Mouse (Mus musculus) embryonic facial prominence, embryonic 10.5 days (tissue): ENCODE measurements around the gene Map1b. TPM values are rescaled to one million over a fixed set of nuclear protein-coding genes. Genes with fewer than 3 reads are reported as not detected.

Experiments used
- DNase-seq: peaks from one replicate; pipeline ENCODE4 v3.0.0-alpha.2; 2017; ENCODE audit warnings: low spot score
- H3K27ac ChIP-seq: fragments of 300-500 bp; sonication (generic); replicated peaks from 2 replicates; pipeline ENCODE4 v1.5.1; 2016; ENCODE audit warnings: mild to moderate bottlenecking
- H3K27me3 ChIP-seq: fragments of 300-500 bp; sonication (generic); replicated peaks from 2 replicates; pipeline ENCODE4 v1.6.1; 2016; ENCODE audit warnings: low read depth, mild to moderate bottlenecking; ENCODE audit not compliant: poor library complexity, severe bottlenecking
- H3K36me3 ChIP-seq: fragments of 300-500 bp; sonication (generic); replicated peaks from 2 replicates; pipeline ENCODE4 v1.6.1; 2016; ENCODE audit warnings: mild to moderate bottlenecking, moderate library complexity
- H3K4me1 ChIP-seq: fragments of 300-500 bp; sonication (generic); 2 replicates; pipeline ENCODE4 v1.6.1; 2016
- H3K4me3 ChIP-seq: fragments of 300-500 bp; sonication (generic); 2 replicates; pipeline ENCODE4 v1.5.1; 2016; ENCODE audit warnings: mild to moderate bottlenecking, moderate library complexity
- H3K9me3 ChIP-seq: fragments of 300-500 bp; sonication (generic); 2 replicates; pipeline ENCODE4 v1.6.1; 2016; ENCODE audit warnings: mild to moderate bottlenecking
- WGBS: fragments of 180-500 bp; shearing (Covaris S2); methylation state at CpG from one replicate; pipeline ENCODE4 v1.1.7; 2016; 5-methylcytosine and 5-hydroxymethylcytosine counted together
- polyA plus RNA-seq: library from polyadenylated mRNA; unstranded; fragments of >200 nt; fragmentation: Nextera tagmentation; extraction: Ambion mirVana; gene quantifications from 2 replicates; pipeline ENCODE4 v1.2.1, GENCODE M21; 2016

The Map1b gene
- polyA plus RNA-seq, 1 experiment from 2014 or later = 288 TPM

DNA sequence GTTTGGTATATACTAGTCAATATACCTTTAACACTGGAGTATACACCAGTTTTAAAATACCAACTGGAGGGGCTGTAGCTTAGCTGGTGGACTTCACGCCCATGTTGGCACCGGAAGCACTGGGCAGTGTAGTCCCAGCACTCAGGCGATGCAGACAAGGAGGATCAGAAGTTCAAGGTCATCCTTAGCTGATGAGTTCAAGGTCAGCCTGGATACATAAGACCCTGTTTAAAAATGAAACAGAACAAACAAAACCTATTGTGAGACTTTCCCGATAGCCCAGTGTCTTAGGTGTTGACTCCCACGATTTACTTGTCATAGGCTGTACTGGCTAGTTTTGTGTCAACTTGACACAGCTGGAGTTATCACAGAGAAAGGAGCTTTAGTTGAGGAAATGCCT lies 1.5 kb upstream of the Map1b start:
- no peak for DNase-seq
- no peak overlapping the region for H3K27ac ChIP-seq
- no peak overlapping the region for H3K4me3 ChIP-seq
- H3K27me3 ChIP-seq = 0 out of 2 replicates have a peak, but pooled peaks cover 3% of the 10 kb centered on the region
- peaks cover 39% of the 10 kb centered on the region for H3K4me1 ChIP-seq
- H3K36me3 ChIP-seq = no peaks in the 10 kb centered on the region
- H3K9me3 ChIP-seq = no peaks in the 10 kb centered on the region
- 89% methylated on average over 5 of the region's 5 CpGs for WGBS

DNA sequence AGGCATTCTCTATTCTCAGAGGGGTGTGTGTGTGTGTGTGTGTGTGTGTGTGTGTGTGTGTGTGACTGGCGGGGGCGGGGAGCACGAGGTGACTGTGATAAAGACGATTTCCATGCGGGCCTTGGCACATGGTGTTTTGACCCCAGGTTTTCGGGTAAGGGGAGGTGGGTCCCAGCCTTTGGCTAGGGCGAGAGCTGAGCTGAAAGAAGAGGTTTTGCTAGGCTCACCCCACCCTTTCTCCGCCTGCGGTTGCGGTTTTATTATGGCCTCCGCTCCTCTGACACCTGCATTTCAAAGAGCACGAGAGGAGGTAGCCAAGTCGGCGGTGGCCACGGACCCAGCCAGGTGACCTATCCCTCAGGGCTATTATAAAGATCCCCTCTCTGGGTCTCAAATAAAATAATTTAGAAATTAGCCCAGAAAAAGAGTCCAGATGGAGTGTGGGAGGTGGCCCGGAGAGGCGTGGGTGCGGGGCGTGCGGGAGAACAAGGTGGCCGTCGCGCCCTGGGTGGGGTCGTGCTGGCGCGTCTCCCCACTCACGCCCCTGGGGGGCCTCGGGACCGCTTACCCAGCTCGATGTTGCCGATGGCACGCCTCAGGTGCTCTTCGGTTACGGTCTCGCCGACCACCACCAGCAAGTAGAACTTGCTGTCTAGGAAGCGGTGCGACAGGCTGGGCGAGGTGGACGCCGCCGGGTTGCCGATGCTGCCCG lies 448 bp downstream of the Map1b start:
- H3K36me3 ChIP-seq = 0 out of 2 replicates have a peak, but pooled peaks cover 3% of the 10 kb centered on the region
- H3K27ac ChIP-seq = peak overlapping the region; percentile 85
- H3K9me3 ChIP-seq = no peaks in the 10 kb centered on the region
- 0 out of 2 replicates have a peak, but pooled peaks cover 3% of the 10 kb centered on the region for H3K27me3 ChIP-seq
- under 1% methylated on average over 44 of the region's 44 CpGs for WGBS
- DNase-seq = no peak
- peaks cover 52% of the 10 kb centered on the region for H3K4me1 ChIP-seq
- H3K4me3 ChIP-seq = peak overlapping the region; percentile 87

DNA sequence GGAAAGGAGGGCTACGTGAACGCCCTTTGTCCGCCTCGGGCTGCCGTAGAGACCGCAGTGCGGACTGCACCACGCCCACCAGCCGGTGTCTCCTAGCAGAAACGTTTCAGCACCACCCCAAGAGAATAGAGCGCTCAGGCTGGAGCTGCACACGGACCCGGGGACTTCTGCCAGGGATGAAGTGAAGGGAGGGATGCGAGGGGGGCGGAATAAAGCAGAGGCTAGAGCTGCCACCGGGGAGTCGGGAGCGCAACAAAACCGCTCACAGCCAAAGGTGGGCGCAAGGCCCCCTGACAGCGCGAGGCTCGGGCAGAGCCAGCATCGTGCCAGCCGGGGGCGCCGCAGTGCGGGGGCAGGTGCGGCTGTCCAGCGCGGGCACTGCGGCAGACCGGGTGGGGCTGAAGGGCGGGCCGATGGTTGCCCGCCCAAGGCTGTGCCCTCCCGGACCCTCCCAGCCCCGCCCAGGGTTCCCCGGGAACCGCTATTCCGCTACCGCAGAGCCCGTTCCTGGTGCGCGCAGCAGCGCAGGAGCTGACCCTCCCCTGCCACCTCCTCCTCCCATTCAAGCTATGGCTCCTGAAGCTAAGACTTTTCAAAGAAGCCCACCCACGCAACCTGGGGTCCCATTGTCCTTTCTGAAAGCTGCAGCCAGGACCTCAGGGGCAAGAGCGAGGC lies 1.3 kb downstream of the Map1b start:
- Histone ChIP-seq H3K4me1 (peaks cover 56% of the 10 kb centered on the region), H3K36me3 (0 out of 2 replicates have a peak, but pooled peaks cover 3% of the 10 kb centered on the region), H3K9me3 (no peaks in the 10 kb centered on the region), H3K4me3 (peak overlapping the region; percentile 87), H3K27ac (peak overlapping the region; percentile 85), H3K27me3 (0 out of 2 replicates have a peak, but pooled peaks cover 3% of the 10 kb centered on the region)
- WGBS = under 1% methylated on average over 48 of the region's 48 CpGs
- DNase-seq = peak; percentile 87

DNA sequence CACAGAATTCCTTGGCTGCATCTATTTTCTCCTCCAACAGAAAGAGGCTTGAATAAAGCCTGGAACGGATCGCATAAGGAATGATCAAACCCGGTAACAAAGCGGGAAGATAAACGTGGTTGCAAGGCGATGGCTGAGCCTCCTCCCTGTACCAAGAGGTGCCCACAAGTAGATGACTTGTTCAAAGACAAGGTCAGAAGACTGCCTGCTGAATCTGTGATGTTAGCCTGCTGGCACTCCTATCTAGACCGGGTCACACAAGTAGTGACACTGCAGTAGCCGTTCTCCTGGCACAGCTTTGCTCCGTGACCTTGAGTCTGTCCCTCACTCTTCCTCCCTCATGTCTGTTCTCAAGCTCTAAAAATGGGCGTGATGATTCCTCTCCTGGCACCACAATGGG lies 2.4 kb downstream of the Map1b start:
- H3K36me3 ChIP-seq = peaks cover 3% of the 10 kb centered on the region; the same call in 1 of the 2 replicates
- 0 out of 2 replicates have a peak, but pooled peaks cover 3% of the 10 kb centered on the region for H3K27me3 ChIP-seq
- 23% methylated on average over 10 of the region's 10 CpGs for WGBS
- H3K27ac ChIP-seq = peak overlapping the region; percentile 63
- no peaks in the 10 kb centered on the region for H3K9me3 ChIP-seq
- H3K4me1 ChIP-seq = peaks cover 56% of the 10 kb centered on the region
- peak; percentile 34 for DNase-seq
- H3K4me3 ChIP-seq = peak overlapping the region; percentile 87

DNA sequence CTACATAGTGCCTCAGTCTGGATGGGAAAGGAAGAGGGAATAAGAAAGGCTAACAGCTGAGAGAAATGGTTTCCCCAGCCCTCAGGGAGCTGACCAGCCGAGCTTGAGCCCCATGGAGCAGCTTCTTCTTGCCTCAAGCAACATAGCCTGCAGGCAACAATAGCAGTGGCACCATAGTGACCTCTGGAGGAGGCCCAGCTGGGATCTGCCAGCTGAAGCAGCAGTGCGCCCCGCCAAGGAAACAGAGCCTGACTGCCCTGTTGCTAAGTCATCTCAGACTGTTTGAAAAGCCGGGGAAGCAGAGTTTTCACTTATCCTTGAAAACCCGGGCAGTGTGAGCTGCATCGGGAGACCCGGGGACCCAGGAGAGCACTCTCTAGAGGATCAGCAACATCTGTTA lies 3.2 kb downstream of the Map1b start:
- Histone ChIP-seq H3K4me1 (peaks cover 56% of the 10 kb centered on the region), H3K27ac (peak overlapping the region; percentile 45), H3K4me3 (peak overlapping the region; percentile 87), H3K9me3 (no peaks in the 10 kb centered on the region), H3K36me3 (peaks cover 11% of the 10 kb centered on the region), H3K27me3 (0 out of 2 replicates have a peak, but pooled peaks cover 3% of the 10 kb centered on the region)
- peak; percentile 71 for DNase-seq
- 7% methylated on average over 7 of the region's 7 CpGs for WGBS

DNA sequence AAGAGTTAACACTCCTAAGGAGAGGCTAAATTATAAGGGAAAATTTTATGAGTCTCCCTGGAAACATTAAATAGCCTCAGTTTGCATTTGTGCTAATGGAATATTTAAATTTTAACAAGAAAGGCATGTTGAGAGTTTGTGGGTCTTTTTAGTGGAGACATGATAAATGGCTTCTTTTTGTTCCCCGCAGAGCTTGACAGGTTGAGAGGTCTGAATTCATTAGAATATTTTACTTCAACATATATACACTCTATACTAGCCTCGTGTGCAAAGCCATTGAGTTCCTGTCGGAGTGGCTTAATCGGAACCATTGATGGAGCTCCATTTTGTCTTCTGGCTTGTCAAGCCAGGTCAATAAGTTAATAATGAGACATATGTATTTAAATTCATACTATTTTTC lies 6.4 kb downstream of the Map1b start:
- H3K9me3 ChIP-seq = no peaks in the 10 kb centered on the region
- no peak overlapping the region for H3K27ac ChIP-seq
- 0 out of 2 replicates have a peak, but pooled peaks cover 3% of the 10 kb centered on the region for H3K27me3 ChIP-seq
- H3K4me1 ChIP-seq = peaks cover 36% of the 10 kb centered on the region
- no peak for DNase-seq
- WGBS = 80% methylated on average over 4 of the region's 4 CpGs
- H3K36me3 ChIP-seq = peaks cover 43% of the 10 kb centered on the region
- H3K4me3 ChIP-seq = no peak overlapping the region

DNA sequence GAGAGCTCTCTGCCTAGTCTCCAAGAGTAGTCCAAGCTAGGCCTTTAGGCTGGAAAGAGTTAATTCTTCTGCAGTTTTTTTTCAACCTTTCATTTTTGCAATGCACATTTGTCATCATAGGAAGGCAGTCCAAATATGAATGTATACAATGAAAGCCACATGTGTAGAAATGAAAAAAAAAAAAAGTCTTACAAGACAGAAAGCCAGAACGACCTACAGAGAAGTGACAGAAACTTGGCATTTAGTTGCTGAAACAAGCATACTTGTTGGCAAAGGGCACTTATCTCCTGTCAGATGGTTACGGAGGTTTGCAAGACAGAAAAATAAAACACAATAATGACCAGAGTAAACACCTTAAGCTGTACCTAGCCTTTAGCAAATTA lies 9.8 kb downstream of the Map1b start:
- no peak overlapping the region for H3K4me3 ChIP-seq
- H3K27ac ChIP-seq = no peak overlapping the region
- WGBS = 78% methylated on average over 2 of the region's 2 CpGs
- H3K4me1 ChIP-seq = peaks cover 30% of the 10 kb centered on the region
- H3K36me3 ChIP-seq = peaks cover 61% of the 10 kb centered on the region
- no peaks in the 10 kb centered on the region for H3K27me3 ChIP-seq
- H3K9me3 ChIP-seq = no peaks in the 10 kb centered on the region
- no peak for DNase-seq

DNA sequence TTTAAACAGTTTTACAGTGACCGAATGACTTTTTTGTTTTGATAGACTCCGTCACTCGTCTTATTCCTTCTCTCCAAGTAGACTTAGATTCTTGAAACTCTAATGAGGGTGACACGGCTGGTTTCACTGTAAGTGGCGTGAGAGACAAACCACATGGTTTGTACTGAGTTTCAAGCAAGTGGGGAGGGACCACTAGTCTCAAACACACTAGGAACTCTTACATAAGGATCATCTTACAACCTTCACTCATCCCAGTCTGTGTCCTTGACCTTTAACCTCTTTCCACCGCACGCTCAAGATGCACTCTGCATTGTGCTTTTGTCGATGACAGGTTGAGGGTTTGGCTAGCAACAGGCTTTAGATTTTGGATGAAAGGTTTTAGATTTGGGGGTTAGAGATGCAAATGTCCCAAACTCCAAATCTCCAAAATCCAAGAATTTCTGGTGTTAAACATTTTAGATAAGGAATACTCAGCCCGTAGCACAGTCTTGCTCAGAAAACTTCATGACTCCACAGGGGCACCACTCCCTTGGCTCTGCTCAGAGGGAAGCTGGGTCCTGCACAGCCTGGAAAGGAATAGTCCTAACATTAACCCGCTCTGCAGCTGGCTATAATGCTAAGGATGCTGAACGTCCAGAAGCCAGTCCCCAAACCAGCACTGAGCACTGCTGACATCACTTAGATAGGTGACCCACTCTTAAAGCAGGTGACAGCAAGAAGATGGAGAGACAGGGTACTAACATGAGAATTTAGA lies 10.3 kb downstream of the Map1b start:
- 85% methylated on average over 11 of the region's 11 CpGs for WGBS
- H3K27ac ChIP-seq = no peak overlapping the region
- H3K4me3 ChIP-seq = no peak overlapping the region
- DNase-seq = no peak
- H3K36me3 ChIP-seq = peaks cover 59% of the 10 kb centered on the region
- no peaks in the 10 kb centered on the region for H3K27me3 ChIP-seq
- H3K9me3 ChIP-seq = no peaks in the 10 kb centered on the region
- H3K4me1 ChIP-seq = peaks cover 31% of the 10 kb centered on the region

DNA sequence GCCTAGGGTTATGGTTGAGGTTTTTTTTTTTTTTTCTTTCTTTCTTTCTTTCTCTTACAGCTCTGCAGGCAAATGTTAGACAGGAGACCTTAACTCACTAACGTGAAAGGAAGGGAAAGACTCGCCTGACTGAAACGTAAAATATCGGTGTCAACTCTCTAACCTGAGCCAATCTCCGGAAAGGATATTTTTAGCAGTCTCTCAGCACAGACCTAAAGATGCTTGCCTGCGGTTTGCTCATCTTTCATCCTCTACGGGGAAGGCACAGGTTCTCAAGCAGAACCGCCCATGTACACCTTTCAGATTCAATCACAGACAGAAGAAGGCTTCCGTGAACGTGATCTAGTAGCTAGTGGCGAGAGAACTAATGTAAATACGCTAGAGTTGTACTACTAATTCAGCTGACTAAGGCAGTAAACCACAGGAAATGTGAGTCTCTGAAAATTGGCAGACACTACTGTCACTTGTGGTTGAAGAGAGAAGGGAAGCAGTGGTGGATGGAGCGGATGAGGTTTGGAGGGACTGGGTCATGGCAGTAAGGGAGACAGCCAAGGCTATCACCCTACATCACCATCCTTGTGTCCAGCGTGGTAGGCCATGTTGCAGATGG lies 12.9 kb downstream of the Map1b start:
- peaks cover 32% of the 10 kb centered on the region for H3K4me1 ChIP-seq
- H3K27ac ChIP-seq = no peak overlapping the region
- DNase-seq = no peak
- H3K27me3 ChIP-seq = no peaks in the 10 kb centered on the region
- peaks cover 56% of the 10 kb centered on the region for H3K36me3 ChIP-seq
- no peak overlapping the region for H3K4me3 ChIP-seq
- 93% methylated on average over 14 of the region's 14 CpGs for WGBS
- H3K9me3 ChIP-seq = no peaks in the 10 kb centered on the region

DNA sequence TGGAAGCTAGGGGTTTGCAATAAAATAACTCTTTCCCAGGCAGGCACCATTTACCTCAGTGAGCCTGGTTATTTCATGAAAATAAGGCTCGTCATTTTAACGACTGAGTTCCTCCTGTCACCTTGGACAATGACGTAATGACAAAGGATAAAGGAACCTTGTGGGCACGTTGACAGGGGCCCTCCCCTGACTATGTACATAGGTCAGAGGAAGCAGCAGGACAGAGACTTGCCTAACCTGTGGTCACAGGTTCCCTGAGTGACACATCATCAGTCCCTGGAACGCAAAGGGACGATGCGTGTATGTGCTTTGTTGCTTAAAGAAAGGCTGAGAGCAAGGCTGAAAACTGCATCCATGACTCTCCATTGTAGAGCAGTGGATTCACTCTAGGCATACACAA lies 13.4 kb downstream of the Map1b start:
- Histone ChIP-seq H3K9me3 (no peaks in the 10 kb centered on the region), H3K4me3 (no peak overlapping the region), H3K27ac (peak overlapping the region; percentile 48; the same call in 1 of the 2 replicates), H3K4me1 (peaks cover 32% of the 10 kb centered on the region), H3K36me3 (peaks cover 51% of the 10 kb centered on the region), H3K27me3 (no peaks in the 10 kb centered on the region)
- 74% methylated on average over 7 of the region's 7 CpGs for WGBS
- no peak for DNase-seq

DNA sequence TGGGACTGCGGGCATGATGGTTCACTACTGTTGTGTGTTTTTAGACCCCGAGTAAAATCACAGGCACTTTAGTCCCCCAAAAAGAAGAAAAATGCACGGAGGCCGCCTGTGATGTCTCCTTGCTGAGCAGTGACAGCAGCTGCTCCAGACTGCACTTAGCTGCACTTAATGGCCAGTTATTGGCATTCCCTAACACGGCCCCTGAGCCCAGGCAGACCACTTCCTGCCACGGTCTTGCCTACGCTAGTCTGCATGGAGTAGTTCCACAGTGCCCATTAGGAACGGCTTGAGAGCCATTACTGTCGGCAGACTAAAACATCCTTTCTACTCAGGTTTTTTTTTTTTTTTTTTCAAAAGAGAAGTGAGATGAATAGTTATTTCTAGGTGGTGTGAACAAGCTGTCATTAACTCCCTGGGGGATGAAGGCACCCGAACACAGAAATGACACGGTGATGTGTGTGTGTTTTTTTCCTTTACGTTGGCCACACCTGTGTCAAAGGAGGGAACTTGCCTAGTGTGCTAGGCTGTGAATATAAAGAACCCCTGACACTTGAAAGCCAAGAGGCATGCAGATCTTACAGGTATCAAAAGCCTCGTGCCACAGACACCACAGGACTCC lies 14.1 kb downstream of the Map1b start:
- Histone ChIP-seq H3K4me3 (no peak overlapping the region), H3K4me1 (peaks cover 32% of the 10 kb centered on the region), H3K36me3 (peaks cover 45% of the 10 kb centered on the region), H3K27me3 (no peaks in the 10 kb centered on the region), H3K27ac (0 out of 2 replicates have a peak overlapping the region, but pooled peaks have one; percentile 48), H3K9me3 (no peaks in the 10 kb centered on the region)
- peak; percentile 25 for DNase-seq
- 66% methylated on average over 13 of the region's 13 CpGs for WGBS

DNA sequence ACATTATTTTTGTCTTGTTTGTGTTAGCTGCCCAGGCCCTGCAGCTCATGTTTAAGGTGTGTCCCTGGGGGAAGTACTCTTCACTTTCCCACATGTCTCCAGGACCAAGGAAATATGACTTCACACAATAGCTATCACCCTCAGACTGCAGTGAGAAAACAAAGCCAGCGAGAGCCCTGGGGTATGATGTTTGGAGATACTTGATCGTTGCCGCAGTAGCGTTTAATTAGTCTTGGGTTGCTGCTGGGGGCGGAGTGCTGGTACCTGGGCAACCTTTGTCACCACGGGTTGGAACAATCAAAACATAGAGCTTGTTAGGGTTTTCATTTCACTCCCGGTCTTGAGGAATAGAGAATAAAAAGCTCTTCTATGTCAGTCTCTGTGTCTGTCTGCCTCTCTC lies 14.9 kb downstream of the Map1b start:
- DNase-seq = no peak
- Histone ChIP-seq H3K4me3 (no peak overlapping the region), H3K9me3 (no peaks in the 10 kb centered on the region), H3K27me3 (no peaks in the 10 kb centered on the region), H3K27ac (peak overlapping the region; percentile 27), H3K36me3 (peaks cover 36% of the 10 kb centered on the region), H3K4me1 (peaks cover 32% of the 10 kb centered on the region)
- 58% methylated on average over 7 of the region's 7 CpGs for WGBS
